Comparison of ENCODE assay signal across 9 mouse cellular contexts in genomic region chr9:57967237-57967960, GRCm38 (mm10). TPM values are rescaled to one million over a fixed set of nuclear protein-coding genes. Genes with fewer than 3 reads are reported as not detected.
DNase-seq lines count a peak whose midpoint lies in the region; ATAC-seq lines count a peak whose summit lies in the region.
"Had no signal": no experiment of that assay in that cellular context is flagged by ENCODE, and none has a peak within 500 bp of the region (broad histone marks: within the 10 kb centered on the region; RNA-seq: fewer than 3 reads in every experiment).

No protein-coding gene starts in this region.

- intact Hi-C loops in heart, postnatal 25 days (cut with DNase I): no loop called here

- H3K4me1 ChIP-seq in hindbrain, embryonic 11.5 days (replicated peaks; ENCODE audit: control insufficient read depth, insufficient read depth, low read length): no peaks in the 10 kb centered on the region
- peaks cover 16% of the 10 kb centered on the region for H3K4me1 ChIP-seq in kidney, embryonic 15.5 days

- no peak for ATAC-seq in hindbrain, embryonic 11.5 days (ENCODE audit: low FRiP score)
- no peak for ATAC-seq in kidney, embryonic 15.5 days (replicated peaks; ENCODE audit: low FRiP score)

- H3K9me3 ChIP-seq in hindbrain, embryonic 11.5 days (ENCODE audit: control insufficient read depth, low read length): no peaks in the 10 kb centered on the region
- no peaks in the 10 kb centered on the region for H3K9me3 ChIP-seq in kidney, embryonic 15.5 days (replicated peaks)
- H3K9me3 ChIP-seq: hindbrain, embryonic 15.5 days had no signal

- peak; percentile 31 to 34 for DNase-seq in spleen, adult 18-20 months
- DNase-seq in spleen, adult 12 weeks (ENCODE audit: low spot score): no peak
- peak; percentile 87 to 88 for DNase-seq in cerebellum, postnatal 14 days
- peak; percentile 70 for DNase-seq in heart, postnatal 25 days (ENCODE audit: low spot score)
- peak; percentile 63 to 72 for DNase-seq in right cerebral cortex, postnatal 36 days (ENCODE audit: low spot score in 2 of 2)
- no peak for DNase-seq in thymus, postnatal 0 days (ENCODE audit: low spot score)
- DNase-seq in hindbrain, embryonic 11.5 days (ENCODE audit: low spot score): no peak

- no peaks in the 10 kb centered on the region for H3K27me3 ChIP-seq in hindbrain, embryonic 11.5 days (ENCODE audit: control insufficient read depth, insufficient read depth, low read length)
- no peaks in the 10 kb centered on the region for H3K27me3 ChIP-seq in kidney, embryonic 15.5 days
- H3K27me3 ChIP-seq: hindbrain, embryonic 15.5 days had no signal

- H3K4me3 ChIP-seq in hindbrain, embryonic 11.5 days (ENCODE audit: low read depth, low read length): no peak overlapping the region
- no peak overlapping the region for H3K4me3 ChIP-seq in kidney, embryonic 15.5 days (replicated peaks)
- H3K4me3 ChIP-seq: hindbrain, embryonic 15.5 days had no signal

- H3K36me3 ChIP-seq in hindbrain, embryonic 11.5 days (ENCODE audit: control insufficient read depth, insufficient read depth, low read length): no peaks in the 10 kb centered on the region
- H3K36me3 ChIP-seq in kidney, embryonic 15.5 days: no peaks in the 10 kb centered on the region
- H3K36me3 ChIP-seq: hindbrain, embryonic 15.5 days had no signal

- no peak overlapping the region for H3K9ac ChIP-seq in hindbrain, embryonic 11.5 days (ENCODE audit: low read depth, low read length)
- no peak overlapping the region for H3K9ac ChIP-seq in kidney, embryonic 15.5 days
- H3K9ac ChIP-seq: hindbrain, embryonic 15.5 days had no signal

- H3K27ac ChIP-seq in hindbrain, embryonic 11.5 days (ENCODE audit: low read depth, low read length): no peak overlapping the region
- no peak overlapping the region for H3K27ac ChIP-seq in kidney, embryonic 15.5 days
- H3K27ac ChIP-seq: hindbrain, embryonic 15.5 days had no signal

- WGBS in hindbrain, embryonic 11.5 days: 81% methylated on average over 14 of the region's 14 CpGs
- WGBS in kidney, embryonic 15.5 days: 65% methylated on average over 14 of the region's 14 CpGs

- no peak overlapping the region for H3K4me2 ChIP-seq in hindbrain, embryonic 11.5 days (replicated peaks; ENCODE audit: low read depth, low read length)
- H3K4me2 ChIP-seq in kidney, embryonic 15.5 days: no peak overlapping the region
- H3K4me2 ChIP-seq: hindbrain, embryonic 15.5 days had no signal

RNA-seq across cellular contexts. Expression of gene Sema7a, which starts 27.5 kb away (rescaled TPM):
- total RNA-seq in heart, postnatal 25 days (2021): 10 to 100 TPM; 18.8 to 28.5 TPM
- polyA plus RNA-seq in thymus, postnatal 0 days (2015; fragmentation: Nextera tagmentation; extraction: Ambion mirVana): 3.4 and 4.0 TPM in 2 replicates
- polyA plus RNA-seq in hindbrain, embryonic 11.5 days (2014; fragmentation: Nextera tagmentation; extraction: Ambion mirVana): 2.0 and 3.6 TPM in 2 replicates
- polyA plus RNA-seq in kidney, embryonic 15.5 days (2015; fragmentation: Nextera tagmentation; extraction: Ambion mirVana): 0.39 and 0.45 TPM in 2 replicates

RNA-seq across cellular contexts. Expression of gene Cyp11a1, which starts 38.8 kb away (rescaled TPM):
- not detected for total RNA-seq in heart, postnatal 25 days (2021)
- polyA plus RNA-seq in thymus, postnatal 0 days (2015; fragmentation: Nextera tagmentation; extraction: Ambion mirVana): 2.2 and 2.7 TPM in 2 replicates
- polyA plus RNA-seq in hindbrain, embryonic 11.5 days (2014; fragmentation: Nextera tagmentation; extraction: Ambion mirVana): not detected in 2 replicates
- 15.7 and 46.0 TPM in 2 replicates for polyA plus RNA-seq in kidney, embryonic 15.5 days (2015; fragmentation: Nextera tagmentation; extraction: Ambion mirVana)

RNA-seq across cellular contexts. Expression of gene Ubl7, which starts 56.6 kb away (rescaled TPM):
- total RNA-seq in heart, postnatal 25 days (2021): 10 to 100 TPM; 70.8 to 80.1 TPM
- 125 and 133 TPM in 2 replicates for polyA plus RNA-seq in thymus, postnatal 0 days (2015; fragmentation: Nextera tagmentation; extraction: Ambion mirVana)
- 121 and 122 TPM in 2 replicates for polyA plus RNA-seq in hindbrain, embryonic 11.5 days (2014; fragmentation: Nextera tagmentation; extraction: Ambion mirVana)
- 104 and 114 TPM in 2 replicates for polyA plus RNA-seq in kidney, embryonic 15.5 days (2015; fragmentation: Nextera tagmentation; extraction: Ambion mirVana)

Comparison
In these comparisons a context has a peak if more than half of its experiments do, and no peak if none do; other contexts are left out.
1. DNase-seq: peak in spleen, adult 18-20 months (2 of 2), cerebellum, postnatal 14 days (2 of 2), heart, postnatal 25 days (single experiment) and right cerebral cortex, postnatal 36 days (2 of 2); none in spleen, adult 12 weeks (single experiment), thymus, postnatal 0 days (single experiment) and hindbrain, embryonic 11.5 days (single experiment).